Mouse (Mus musculus) megakaryocyte, embryonic 14.5 days (primary cell): Measurements from ENCODE around the gene Pde1b.

Experiments
- FLI1 ChIP-seq: IDR thresholded peaks from 2 replicates; pipeline ENCODE4 v1.6.1; 2012; ENCODE audit warnings: low read length, inconsistent platforms, mixed read lengths
- GATA1 ChIP-seq: IDR thresholded peaks from 3 replicates; pipeline ENCODE4 v1.6.1; 2012; ENCODE audit warnings: mixed read lengths, low read length, inconsistent platforms, borderline replicate concordance

DNA sequence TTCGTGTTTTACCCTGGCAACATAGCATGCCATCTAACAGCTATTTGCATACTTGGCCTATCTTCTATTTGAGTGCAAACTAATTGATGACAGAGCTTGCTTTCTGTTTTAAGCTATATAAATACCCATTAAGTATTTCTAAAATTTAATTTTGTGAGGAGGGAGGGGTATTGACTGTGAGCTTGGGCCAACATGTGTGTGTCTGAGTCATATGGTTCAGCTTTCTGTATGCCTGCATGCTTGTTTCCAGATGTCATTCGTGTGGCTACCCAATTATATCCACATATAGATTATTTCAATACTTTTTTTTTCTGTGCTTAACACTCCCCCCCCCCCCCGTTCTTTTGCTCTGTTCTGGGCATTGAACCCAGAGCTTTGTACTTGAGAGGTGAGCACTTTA lies 30.6 kb upstream of the Pde1b start:
- TF ChIP-seq FLI1 (no peak), GATA1 (no peak)
